Mouse (Mus musculus) hindbrain, embryonic 10.5 days (tissue): ENCODE measurements around the gene Adamts5. TPM values are rescaled to one million over a fixed set of nuclear protein-coding genes. Genes with fewer than 3 reads are reported as not detected.

Experiments
- DNase-seq: peaks from one replicate; pipeline ENCODE4 v3.0.0-alpha.2; 2017; ENCODE audit warnings: low spot score
- H3K27ac ChIP-seq: fragments of 300-500 bp; sonication (generic); 2 replicates; pipeline ENCODE4 v1.5.1; 2016; ENCODE audit warnings: mild to moderate bottlenecking, moderate library complexity
- H3K27me3 ChIP-seq: fragments of 300-500 bp; sonication (generic); 2 replicates; pipeline ENCODE4 v1.6.1; 2016; ENCODE audit warnings: mild to moderate bottlenecking; ENCODE audit not compliant: poor library complexity, insufficient read depth, severe bottlenecking
- H3K36me3 ChIP-seq: fragments of 300-500 bp; sonication (generic); 2 replicates; pipeline ENCODE4 v1.6.1; 2016; ENCODE audit warnings: mild to moderate bottlenecking, moderate library complexity
- H3K4me1 ChIP-seq: fragments of 300-500 bp; sonication (generic); replicated peaks from 2 replicates; pipeline ENCODE4 v1.6.1; 2016; ENCODE audit warnings: mild to moderate bottlenecking
- H3K4me3 ChIP-seq: fragments of 300-500 bp; sonication (generic); 2 replicates; pipeline ENCODE4 v1.5.1; 2016; ENCODE audit warnings: mild to moderate bottlenecking, moderate library complexity
- H3K9me3 ChIP-seq: fragments of 300-500 bp; sonication (generic); 2 replicates; pipeline ENCODE4 v1.6.1; 2016; ENCODE audit warnings: mild to moderate bottlenecking, moderate library complexity
- WGBS: fragments of 180-500 bp; shearing (Covaris S2); methylation state at CpG from one replicate; pipeline ENCODE4 v1.1.7; 2016; 5-methylcytosine and 5-hydroxymethylcytosine counted together
- polyA plus RNA-seq: library from polyadenylated mRNA; unstranded; fragments of >200 nt; fragmentation: Nextera tagmentation; extraction: Ambion mirVana; gene quantifications from 2 replicates; pipeline ENCODE4 v1.2.1, GENCODE M21; 2016

Gene Adamts5
- polyA plus RNA-seq, 1 experiment from 2014 or later: 1.4 TPM

- Histone ChIP-seq H3K9me3 (no peaks in the 10 kb centered on the region), H3K36me3 (no peaks in the 10 kb centered on the region), H3K27ac (no peak overlapping the region), H3K27me3 (no peaks in the 10 kb centered on the region), H3K4me1 (peaks cover 21% of the 10 kb centered on the region), H3K4me3 (no peak overlapping the region)
- WGBS: 26% methylated on average over 3 of the region's 3 CpGs
- DNase-seq: no peak
Observed at GRCm38 (mm10) chr16:85807072-85807471, 94.6 kb downstream of the Adamts5 start.

Other genes starting within 250 kb of the Adamts5 start
- 15.8 and 16.3 TPM in 2 replicates for gene Adamts1, start 98.7 kb downstream of the Adamts5 start, polyA plus RNA-seq